Mouse (Mus musculus): ENCODE results near the gene Olfr1320. TPM values are rescaled to one million over a fixed set of nuclear protein-coding genes. Genes with fewer than 3 reads are reported as not detected.
"Not testable (repeated sequence)": the region's sequence is repeated elsewhere in the genome, so short reads cannot be mapped to it uniquely, and the experiment has no call there.

Olfr1320 gene
- polyA plus RNA-seq (2016; fragmentation: Nextera tagmentation; extraction: Ambion mirVana): not detected in 2 replicates

DNA sequence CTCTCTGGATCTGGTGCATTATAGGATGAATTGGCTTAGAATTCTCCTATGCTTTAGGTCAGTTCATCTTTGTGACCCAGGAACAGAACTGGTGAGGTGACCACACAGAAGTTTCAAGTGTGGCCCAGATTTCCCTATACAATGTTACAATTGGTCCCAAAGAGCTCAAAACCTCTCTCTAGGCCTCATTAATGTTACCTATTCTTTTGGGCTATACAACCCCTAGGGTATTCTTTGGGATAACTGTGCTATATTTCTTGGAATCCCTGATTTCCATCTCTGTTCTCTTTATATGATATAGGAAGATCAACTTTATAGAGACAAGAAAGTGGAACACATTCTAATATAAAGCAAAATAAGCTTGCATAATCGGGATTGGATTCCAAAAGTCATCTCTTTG lies at the start of gene Olfr1320:
Gene Olfr1320, plus strand, starts transcription at position 301 of the 400 bp plus-strand sequence.
- Histone ChIP-seq H3K4me1 (replicated peaks) (no peaks in the 10 kb centered on the region), H3K27ac (ENCODE audit: poor library complexity, severe bottlenecking) (no peak within 1 kb of the TSS), H3K4me2 (no peak within 1 kb of the TSS), H3K4me3 (no peak within 1 kb of the TSS), H3K9me3 (replicated peaks) (no peaks in the 10 kb centered on the region), H3K36me3 (no peaks in the 10 kb centered on the region), H3K9ac (no peak within 1 kb of the TSS), H3K27me3 (replicated peaks) (no peaks in the 10 kb centered on the region)
- ATAC-seq (ENCODE audit: insufficient number of reproducible peaks, low FRiP score): no peak
- 68% methylated on average over 1 of the region's 1 CpGs for WGBS

DNA sequence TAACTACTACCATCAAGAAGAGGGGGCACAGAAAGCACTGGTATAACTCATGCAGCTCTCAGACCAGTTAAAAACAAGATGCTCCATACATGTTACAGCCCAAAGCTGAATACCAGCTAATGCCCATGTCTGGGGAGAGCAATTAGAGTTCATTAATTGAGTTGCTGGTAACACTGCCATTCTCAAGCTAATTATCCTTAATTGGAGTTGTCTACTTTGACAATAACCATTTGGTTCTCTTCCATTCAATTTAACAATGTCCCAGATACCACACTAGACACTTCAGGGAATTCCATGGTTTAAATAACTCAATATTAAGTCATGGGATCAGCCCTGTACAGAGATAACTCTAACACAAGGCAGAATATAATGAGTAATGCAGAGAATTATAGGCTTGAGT lies 44.6 kb upstream of the Olfr1320 start:
- Histone ChIP-seq H3K4me1 (replicated peaks) (no peaks in the 10 kb centered on the region), H3K9me3 (replicated peaks) (no peaks in the 10 kb centered on the region), H3K9ac (no peak overlapping the region), H3K4me2 (no peak overlapping the region), H3K27ac (ENCODE audit: poor library complexity, severe bottlenecking) (no peak overlapping the region), H3K27me3 (replicated peaks) (no peaks in the 10 kb centered on the region), H3K4me3 (no peak overlapping the region), H3K36me3 (no peaks in the 10 kb centered on the region)
- no peak for ATAC-seq (ENCODE audit: insufficient number of reproducible peaks, low FRiP score)

DNA sequence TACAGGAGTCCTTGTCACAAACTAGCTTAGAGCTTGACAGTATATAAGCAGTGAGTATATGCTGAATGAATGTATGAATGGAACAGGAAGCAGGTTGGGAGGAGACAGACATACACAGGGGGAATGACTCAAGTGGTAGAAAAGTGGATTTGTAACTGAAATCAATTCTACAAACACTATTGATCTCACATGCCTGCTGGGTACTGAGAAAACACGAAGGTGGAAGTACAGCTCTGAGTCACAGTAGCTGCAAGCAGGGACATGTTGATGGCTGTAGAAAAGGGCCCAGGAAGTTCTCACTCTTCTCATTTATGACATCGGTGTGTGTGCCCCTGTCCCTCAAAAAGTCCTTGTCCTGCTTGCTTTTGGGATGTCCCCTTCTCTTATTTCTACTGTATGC lies 40.9 kb upstream of the Olfr1320 start:
- no peak for ATAC-seq (ENCODE audit: insufficient number of reproducible peaks, low FRiP score)
- Histone ChIP-seq H3K36me3 (no peaks in the 10 kb centered on the region), H3K4me2 (no peak overlapping the region), H3K4me3 (no peak overlapping the region), H3K27ac (ENCODE audit: poor library complexity, severe bottlenecking) (no peak overlapping the region), H3K27me3 (replicated peaks) (no peaks in the 10 kb centered on the region), H3K4me1 (replicated peaks) (no peaks in the 10 kb centered on the region), H3K9me3 (replicated peaks) (no peaks in the 10 kb centered on the region), H3K9ac (no peak overlapping the region)
- WGBS: 68% methylated on average over 2 of the region's 2 CpGs

DNA sequence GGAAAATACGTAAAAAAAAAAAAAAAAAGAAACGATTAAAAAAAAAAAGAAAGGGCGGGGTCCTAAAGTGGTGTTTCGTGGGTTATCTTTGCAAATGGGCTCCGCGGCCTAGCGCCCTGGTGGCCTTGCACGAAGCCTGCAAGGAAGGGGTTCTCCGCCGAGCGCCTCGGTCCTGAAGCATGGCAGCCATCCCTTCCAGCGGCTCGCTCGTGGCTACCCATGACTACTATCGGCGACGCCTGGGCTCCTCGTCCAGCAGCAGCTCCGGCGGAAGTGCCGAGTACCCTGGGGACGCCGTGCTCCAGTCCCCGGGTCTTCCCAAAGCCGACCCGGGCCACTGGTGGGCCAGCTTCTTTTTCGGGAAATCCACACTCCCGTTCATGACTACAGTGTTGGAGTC lies 11.4 kb upstream of the Olfr1320 start:
- H3K9me3 ChIP-seq (replicated peaks); H3K27ac ChIP-seq (ENCODE audit: poor library complexity, severe bottlenecking); H3K4me3 ChIP-seq; H3K36me3 ChIP-seq; ATAC-seq (ENCODE audit: insufficient number of reproducible peaks, low FRiP score); H3K9ac ChIP-seq; H3K4me1 ChIP-seq (replicated peaks); H3K4me2 ChIP-seq; H3K27me3 ChIP-seq (replicated peaks): not testable (repeated sequence)
- WGBS: 77% methylated on average over 28 of the region's 29 CpGs

Other genes with a start within 250 kb of the Olfr1320 start
- 1.3 and 1.6 TPM in 2 replicates for gene Arhgap36, start 208.4 kb upstream of the Olfr1320 start, polyA plus RNA-seq (2016; fragmentation: Nextera tagmentation; extraction: Ambion mirVana)
- gene Olfr1321, start 62.7 kb downstream of the Olfr1320 start, polyA plus RNA-seq (2016; fragmentation: Nextera tagmentation; extraction: Ambion mirVana): not detected in 2 replicates
- gene Igsf1, start 125.4 kb downstream of the Olfr1320 start, polyA plus RNA-seq (2016; fragmentation: Nextera tagmentation; extraction: Ambion mirVana): 2.6 and 3.9 TPM in 2 replicates
- not detected in 2 replicates for gene Olfr1322, start 219.2 kb downstream of the Olfr1320 start, polyA plus RNA-seq (2016; fragmentation: Nextera tagmentation; extraction: Ambion mirVana)

Measured in heart, embryonic 12.5 days (tissue).